Mouse (Mus musculus): ENCODE data around the gene Fance.
A peak's percentile ranks its signal among the peaks of the same experiment; 100 is the strongest.

Gene Fance

DNA sequence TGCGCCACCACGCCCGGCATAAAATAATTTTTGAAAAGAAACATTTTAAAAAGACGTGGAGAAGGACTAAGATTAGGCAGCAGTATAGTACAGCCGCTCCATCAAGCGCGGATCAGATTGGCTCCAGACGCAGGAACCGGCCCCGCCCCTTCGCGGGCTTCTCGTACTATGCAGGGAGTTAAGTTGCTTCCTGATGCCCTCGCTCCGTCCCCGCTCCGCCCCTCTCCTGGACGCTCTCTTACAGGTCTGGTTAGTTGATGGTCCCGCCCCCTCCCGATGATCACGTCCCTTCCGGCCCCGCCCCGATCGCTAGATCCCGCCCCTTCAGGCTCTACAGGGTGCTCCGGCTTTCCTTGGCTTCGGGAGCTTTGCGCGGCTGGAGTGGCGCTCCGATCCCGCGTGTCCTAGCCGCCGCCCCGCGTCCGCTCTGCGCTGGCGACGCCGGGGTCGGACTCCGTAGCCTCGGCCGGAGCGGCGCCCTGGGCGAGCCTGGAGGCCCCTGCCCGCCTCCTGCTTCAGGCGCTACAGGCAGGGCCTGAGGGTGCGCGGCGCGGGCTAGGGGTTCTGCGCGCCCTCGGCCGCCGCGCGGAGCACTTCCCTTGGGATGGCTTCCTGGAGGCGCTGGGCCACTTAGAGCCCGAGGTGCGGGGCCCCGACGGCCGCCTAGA, at the start of gene Fance:
Gene Fance (plus strand): TSS at position 308 of the 668 bp plus-strand sequence.
- DNase-seq, result peak; percentile 99

DNA sequence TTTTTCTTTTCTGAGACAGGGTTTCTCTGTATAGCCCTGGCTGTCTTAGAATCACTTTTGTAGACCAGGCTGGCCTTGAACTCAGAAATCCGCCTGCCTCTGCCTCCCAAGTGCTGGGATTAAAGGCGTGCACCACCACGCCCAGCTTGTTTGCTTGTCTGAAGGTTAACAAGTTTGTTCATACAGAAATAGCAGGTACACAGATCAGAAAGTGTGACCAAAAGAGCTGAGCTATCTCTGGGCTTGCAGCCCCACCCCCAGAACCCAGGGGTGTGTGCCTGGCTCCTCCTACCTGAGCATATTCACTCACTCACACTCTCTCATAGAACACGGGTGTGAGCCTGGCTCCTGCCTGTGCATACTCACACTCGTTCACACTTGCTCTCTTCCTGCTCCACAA, 46.1 kb upstream of the Fance start:
- no peak for DNase-seq

GRCm38 (mm10) chr17:28270165-28270564, 43.2 kb upstream of the Fance start:
- no peak for DNase-seq

DNA sequence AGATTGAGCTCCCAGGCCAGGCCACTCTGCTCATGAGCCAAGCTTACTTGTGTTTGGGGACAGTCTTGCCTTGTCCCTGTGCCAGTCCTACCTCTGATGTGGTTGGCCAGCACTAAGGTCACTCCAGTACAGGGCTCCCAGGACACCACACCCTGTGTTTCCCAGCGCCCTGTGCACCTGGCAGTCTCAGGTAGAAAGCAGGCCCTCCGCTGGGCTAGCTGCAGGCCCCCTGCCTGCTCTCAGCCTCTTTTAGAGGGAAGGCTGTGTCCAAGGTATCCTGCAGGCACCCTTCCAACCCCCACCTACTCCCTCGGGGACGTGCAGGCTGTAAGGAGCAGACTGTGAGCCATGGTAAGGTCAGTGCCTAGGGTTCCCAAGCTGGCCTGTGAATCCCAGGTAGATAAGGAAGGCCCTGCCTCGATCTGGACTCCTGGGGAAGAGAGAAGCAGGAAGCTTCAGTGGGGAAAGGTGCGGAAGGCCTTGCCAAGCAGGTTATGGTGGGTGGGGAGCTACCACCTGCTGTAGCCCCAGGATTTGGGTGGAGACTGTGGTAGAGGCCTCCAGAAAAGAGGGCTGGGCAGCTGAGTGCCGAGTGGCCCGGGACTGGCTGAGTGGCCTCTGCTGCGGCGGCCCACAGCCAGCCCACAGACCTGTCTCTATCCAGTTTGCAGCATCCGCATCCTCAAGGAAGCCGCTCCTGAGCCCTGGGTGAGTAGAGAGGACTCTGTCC, 41.6 kb upstream of the Fance start:
- no peak for DNase-seq

- no peak for DNase-seq
Observed at GRCm38 (mm10) chr17:28272281-28272680, 41.0 kb upstream of the Fance start.

DNA sequence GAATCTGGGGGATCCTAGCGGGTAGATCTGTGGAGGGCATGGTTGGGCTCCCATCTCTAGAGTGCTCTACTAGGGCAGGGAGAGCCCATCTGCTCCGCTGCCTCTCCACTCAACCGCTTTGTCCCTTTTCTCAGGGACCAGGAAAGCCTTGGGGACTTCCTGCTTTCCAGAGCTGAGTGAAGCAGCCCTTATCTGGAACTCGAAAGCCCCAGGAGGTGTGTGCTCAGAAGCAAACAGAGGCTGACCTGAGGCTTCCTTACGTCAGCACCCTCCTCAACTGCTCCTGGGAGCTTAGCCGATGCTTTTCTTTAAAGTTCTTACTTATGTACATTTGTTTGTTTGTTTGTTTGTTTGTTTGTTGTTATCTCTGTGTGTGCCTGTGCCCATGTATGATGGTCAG, 40.5 kb upstream of the Fance start:
- no peak for DNase-seq

GRCm38 (mm10) chr17:28274739-28275138, 38.6 kb upstream of the Fance start:
- DNase-seq, result no peak

DNA sequence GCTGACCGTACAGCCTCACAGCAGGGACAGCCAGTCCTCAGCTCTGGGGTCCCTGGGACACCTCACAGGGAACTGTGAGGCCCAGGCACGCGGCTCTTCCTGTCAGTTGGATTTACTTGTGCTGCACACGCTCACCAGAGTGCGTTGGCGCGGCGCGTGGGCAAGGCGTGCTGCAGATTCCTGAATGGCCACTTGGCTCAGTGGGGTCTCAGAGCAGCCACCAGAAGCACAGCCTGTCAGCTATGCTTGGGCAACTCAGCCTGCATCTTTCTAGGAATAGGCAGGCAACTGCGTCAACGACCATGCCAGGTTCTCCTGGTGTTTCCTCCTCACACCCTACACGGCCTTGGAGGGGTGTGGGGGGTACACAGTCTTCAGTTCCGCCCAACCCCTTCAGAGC, 36.1 kb upstream of the Fance start:
- no peak for DNase-seq

DNA sequence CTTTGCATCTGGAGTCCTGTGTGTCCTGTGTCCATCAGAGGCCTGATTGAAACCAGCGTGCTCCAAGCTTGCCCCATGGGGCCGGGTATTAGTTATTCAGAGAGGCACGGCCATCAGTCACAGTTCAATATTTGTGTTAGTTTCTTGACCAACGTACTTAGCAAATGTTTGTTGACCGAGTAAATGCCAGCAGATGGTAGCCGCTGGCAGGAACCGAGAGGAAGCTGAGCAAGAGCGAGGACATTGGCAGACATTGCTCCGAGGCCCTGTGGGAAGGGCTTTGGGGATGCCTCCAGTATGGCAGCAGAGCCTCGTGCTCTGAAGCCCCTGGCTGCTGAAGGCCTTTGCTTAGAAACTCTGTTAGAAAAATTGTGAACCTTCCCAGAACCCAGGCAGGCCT, 35.6 kb upstream of the Fance start:
- no peak for DNase-seq

DNA sequence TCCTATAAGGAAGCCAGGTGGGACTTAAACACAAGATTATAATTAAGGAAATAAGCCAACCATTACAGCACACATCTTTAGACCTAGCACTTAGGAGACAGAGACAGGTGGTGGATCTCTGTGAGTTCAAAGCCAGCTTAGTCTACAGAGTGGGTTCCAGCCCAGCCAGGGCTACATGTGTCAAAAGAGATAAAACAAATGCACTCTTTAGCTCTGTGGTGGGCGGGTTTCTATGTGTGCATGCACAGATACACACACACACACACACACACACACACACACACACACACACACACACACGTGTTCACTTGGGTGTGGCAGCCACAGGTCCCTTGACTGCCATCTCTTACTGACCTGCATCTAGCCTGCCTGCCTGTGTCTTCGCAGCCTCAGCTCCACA, 35.2 kb upstream of the Fance start:
- no peak for DNase-seq

DNA sequence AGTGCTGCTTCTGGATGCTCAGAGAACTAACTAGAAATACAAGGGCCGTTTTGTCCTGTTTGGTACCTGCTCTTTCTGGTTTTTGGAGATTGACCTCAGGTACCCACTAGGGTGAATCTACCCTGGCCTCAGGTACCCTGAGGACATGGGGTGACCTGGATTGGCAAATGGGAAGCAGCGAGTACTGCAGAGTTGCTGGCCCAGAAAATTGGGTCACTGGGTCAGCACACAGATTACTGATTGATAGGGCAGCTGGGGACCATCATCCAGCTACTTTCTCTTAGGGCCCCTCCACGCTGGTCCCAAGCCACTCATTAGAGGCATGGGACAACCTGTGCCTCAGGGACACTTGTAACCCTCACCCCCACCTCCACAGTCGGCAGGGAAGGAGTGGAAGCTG, 34.1 kb upstream of the Fance start:
- DNase-seq, result no peak

- no peak for DNase-seq
Observed at GRCm38 (mm10) chr17:28279780-28280422, 33.4 kb upstream of the Fance start.

- no peak for DNase-seq
Observed at GRCm38 (mm10) chr17:28280423-28280800, 32.9 kb upstream of the Fance start.

GRCm38 (mm10) chr17:28280831-28281377, 32.4 kb upstream of the Fance start:
- DNase-seq, result no peak

- DNase-seq, result no peak
Observed at GRCm38 (mm10) chr17:28281866-28282441, 31.4 kb upstream of the Fance start.

DNA sequence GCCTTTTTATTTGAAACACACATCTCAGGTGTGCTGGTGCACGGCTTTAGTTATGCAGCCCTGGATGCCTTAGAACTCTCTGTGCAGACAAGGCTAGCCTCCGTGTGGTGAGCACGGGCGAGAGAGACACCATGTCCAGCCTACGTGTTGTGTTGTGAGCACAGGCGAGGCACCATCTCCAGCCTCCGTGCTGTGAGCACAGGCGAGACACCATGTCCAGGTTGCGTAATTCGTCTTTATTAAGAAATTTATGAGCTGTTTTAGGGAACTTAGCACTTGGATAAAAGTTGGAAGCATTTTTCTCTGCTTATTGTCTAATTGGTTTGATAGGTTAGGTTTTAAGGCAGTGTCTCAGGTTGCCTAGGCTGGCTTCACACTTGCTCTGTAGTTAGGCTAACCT, 30.1 kb upstream of the Fance start:
- DNase-seq, result no peak

DNA sequence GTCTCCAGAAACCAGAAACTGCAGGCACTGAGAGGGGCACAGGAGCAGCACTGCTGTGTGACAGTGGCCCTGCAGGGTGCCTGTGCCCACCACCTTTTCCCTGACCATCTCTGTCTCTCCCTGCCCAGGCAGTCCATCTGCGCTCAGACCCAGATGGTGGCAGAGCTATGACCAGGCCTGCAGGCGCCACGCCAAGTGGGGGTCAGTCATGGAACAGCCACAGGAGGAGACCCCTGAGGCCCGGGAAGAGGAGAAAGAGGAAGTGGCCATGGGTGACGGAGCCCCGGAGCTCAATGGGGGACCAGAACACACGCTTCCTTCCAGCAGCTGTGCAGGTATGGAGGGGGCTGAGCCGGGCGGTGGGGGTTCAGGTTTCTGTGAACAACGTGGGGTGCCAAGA, 27.2 kb upstream of the Fance start:
- DNase-seq, result no peak

DNA sequence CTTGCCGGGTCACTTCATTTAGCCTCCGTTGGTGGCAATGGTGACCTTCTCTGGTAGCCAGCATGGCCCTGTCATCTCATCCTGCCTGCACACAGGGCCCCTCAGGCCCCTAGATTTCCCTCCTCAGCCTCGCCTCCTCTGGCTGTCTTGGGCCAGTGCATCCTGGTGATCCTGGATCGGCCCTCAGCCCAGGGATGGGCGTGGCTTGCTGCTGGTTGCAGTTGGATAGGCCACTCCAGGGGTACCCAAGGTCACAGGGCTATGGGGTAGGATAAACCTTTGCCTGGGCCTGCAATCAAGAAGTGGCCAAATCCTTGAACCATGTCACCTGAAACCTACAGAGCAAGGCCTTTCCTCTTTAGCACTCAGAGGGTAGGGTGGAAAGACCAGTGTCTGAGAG, 26.4 kb upstream of the Fance start:
- DNase-seq, result no peak

DNA sequence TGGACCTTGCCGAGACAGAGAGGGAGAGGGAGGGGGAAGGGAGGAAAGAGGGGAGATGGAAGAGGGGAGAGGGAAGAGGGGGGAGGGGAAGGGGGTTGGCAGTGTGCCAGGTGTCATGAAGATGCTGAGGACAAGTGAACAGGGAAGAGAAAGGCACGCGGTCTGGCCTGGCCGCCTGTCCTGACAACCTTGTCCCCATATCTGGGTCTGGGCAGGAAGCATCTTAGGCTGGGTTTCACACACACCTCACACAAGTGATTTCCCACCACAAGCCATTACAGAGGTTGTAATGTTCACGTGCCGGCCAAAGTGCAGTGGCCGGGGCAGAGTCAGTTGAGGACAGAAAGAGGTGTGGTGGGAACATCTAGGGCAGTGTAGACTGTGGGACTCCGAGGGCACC, 25.7 kb upstream of the Fance start:
- DNase-seq, result no peak

- no peak for DNase-seq
Observed at GRCm38 (mm10) chr17:28287980-28288379, 25.3 kb upstream of the Fance start.

DNA sequence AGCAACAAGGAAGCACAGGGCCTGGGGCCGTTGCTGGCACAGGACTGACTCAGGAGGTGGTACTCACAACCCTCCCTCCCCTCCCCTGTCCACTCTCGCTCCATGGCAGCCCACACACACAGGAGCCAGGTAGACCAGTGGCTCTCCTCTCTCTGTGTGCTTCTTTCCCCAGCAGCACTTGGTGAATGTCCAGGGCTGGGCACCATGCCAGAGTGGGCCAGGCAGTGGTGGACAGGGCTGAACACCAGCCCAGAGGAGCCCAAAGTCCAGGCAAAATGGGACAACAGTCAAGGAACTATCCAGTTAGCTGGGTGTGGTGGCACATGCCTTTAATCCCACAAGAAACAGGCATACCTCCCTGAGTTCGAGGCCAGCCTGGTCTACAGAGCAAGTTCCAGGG, 23.1 kb upstream of the Fance start:
- DNase-seq, result no peak

DNA sequence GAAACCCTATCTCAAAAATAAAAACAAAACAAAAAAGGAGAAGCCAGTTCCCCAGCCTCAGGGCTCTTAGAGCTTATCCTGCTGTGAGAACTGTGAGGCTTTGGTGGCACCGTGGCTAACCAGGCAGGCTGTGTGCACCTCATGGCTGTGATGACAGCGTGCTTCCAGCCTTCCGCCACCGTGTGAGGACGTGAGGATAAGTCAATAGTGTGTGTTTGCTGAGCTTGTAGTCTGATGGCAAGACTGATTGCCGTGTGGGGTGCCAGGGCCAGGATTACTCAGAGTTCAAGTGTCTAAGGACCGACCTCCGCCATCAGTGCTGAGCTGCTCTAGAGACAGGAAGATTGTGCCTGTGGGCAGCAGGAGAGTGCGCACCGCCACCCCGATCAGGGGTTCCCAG, 22.6 kb upstream of the Fance start:
- DNase-seq, result no peak

- DNase-seq, result no peak
Observed at GRCm38 (mm10) chr17:28291346-28291745, 22.0 kb upstream of the Fance start.

GRCm38 (mm10) chr17:28293716-28294115, 19.6 kb upstream of the Fance start:
- no peak for DNase-seq
